ENCODE assay signal across 8 mouse cellular contexts in the genomic region with DNA sequence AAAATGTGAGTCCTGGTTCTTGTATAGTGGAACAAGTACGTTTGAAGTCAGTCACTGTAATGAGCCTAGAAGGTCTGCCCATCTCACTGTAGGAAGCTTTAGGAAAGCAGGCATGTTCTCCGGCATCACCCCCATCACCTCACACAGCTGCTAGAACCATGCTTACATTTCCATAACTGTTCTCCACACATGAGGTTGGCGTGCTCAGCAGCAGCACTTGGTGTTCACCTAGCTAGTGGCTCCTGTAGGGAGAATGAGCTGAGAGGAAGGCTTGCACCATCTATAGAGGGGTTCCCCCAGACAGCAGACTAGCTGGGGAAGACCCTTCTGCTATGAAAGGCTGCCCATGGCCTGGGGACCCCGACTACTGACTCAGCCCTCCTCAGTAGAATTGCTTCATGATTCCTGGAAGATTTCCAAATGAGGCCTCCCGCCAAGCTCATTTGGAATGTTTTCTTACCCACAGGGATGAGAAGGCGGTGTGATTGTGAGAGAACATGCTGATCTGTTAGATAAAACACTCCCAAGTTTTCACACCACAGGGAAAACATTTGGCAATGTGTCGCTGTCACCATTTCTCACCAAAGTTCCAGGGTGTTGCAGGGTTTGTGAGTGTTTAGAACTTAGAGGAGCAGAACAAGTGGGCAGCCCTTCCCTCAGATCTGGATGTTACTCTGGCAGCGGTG. TPM values are rescaled to one million over a fixed set of nuclear protein-coding genes. Genes with fewer than 3 reads are reported as not detected.
DNase-seq lines count a peak whose midpoint lies in the region; ATAC-seq and TF ChIP-seq lines count a peak whose summit lies in the region.
"Had no signal": no experiment of that assay in that cellular context is flagged by ENCODE, and none has a peak within 500 bp of the region (broad histone marks: within the 10 kb centered on the region; RNA-seq: fewer than 3 reads in every experiment).

No protein-coding gene starts in this region.

- no peak overlapping the region for H3K4me2 ChIP-seq in midbrain, postnatal 0 days (ENCODE audit: low read depth, low read length, poor library complexity, severe bottlenecking)
- H3K4me2 ChIP-seq in midbrain, embryonic 15.5 days: no peak overlapping the region

- no peak overlapping the region for H3K4me3 ChIP-seq in midbrain, postnatal 0 days (ENCODE audit: low read depth, low read length)
- no peak overlapping the region for H3K4me3 ChIP-seq in midbrain, embryonic 15.5 days
- H3K4me3 ChIP-seq: megakaryocyte, embryonic 14.5 days had no signal

- H3K4me1 ChIP-seq in midbrain, postnatal 0 days (ENCODE audit: insufficient read depth, low read length): no peaks in the 10 kb centered on the region
- H3K4me1 ChIP-seq in midbrain, embryonic 15.5 days: no peaks in the 10 kb centered on the region

- no peak overlapping the region for H3K27ac ChIP-seq in midbrain, postnatal 0 days (ENCODE audit: low read depth, low read length)
- H3K27ac ChIP-seq in midbrain, embryonic 15.5 days: no peak overlapping the region

- no peak for ATAC-seq in midbrain, postnatal 0 days (ENCODE audit: low FRiP score)
- no peak for ATAC-seq in midbrain, embryonic 15.5 days (replicated peaks)

- H3K9ac ChIP-seq in midbrain, postnatal 0 days (replicated peaks; ENCODE audit: low read length, poor library complexity, severe bottlenecking): no peak overlapping the region
- no peak overlapping the region for H3K9ac ChIP-seq in midbrain, embryonic 15.5 days

- H3K9me3 ChIP-seq in midbrain, postnatal 0 days (ENCODE audit: low read length): no peaks in the 10 kb centered on the region
- no peaks in the 10 kb centered on the region for H3K9me3 ChIP-seq in midbrain, embryonic 15.5 days

- TF ChIP-seq CTCF in midbrain, postnatal 0 days (IDR thresholded peaks at IDR 0.05): no peak

- 83% methylated on average over 8 of the region's 8 CpGs for WGBS in midbrain, postnatal 0 days
- WGBS in midbrain, embryonic 15.5 days: 85% methylated on average over 8 of the region's 8 CpGs

- peaks cover 87% of the 10 kb centered on the region for H3K36me3 ChIP-seq in midbrain, postnatal 0 days (ENCODE audit: insufficient read depth, low read length)
- peaks cover 83% of the 10 kb centered on the region for H3K36me3 ChIP-seq in midbrain, embryonic 15.5 days (replicated peaks)

- no peaks in the 10 kb centered on the region for H3K27me3 ChIP-seq in midbrain, postnatal 0 days (ENCODE audit: insufficient read depth, low read length)
- no peaks in the 10 kb centered on the region for H3K27me3 ChIP-seq in midbrain, embryonic 15.5 days (replicated peaks)
- H3K27me3 ChIP-seq: megakaryocyte, embryonic 14.5 days had no signal

- peak; percentile 9 for DNase-seq in midbrain, postnatal 0 days (ENCODE audit: low spot score)
- peak; percentile 57 for DNase-seq in heart, adult 8-10 months (ENCODE audit: low spot score)
- DNase-seq in layer of hippocampus, postnatal 10 days (ENCODE audit: low spot score in 2 of 2): peak; percentile 54 to 56
- peak; percentile 12 for DNase-seq in right cerebral cortex, postnatal 4 days
- no peak for DNase-seq in spleen, postnatal 4 days (ENCODE audit: low spot score in 2 of 2)
- DNase-seq in thymus, postnatal 4 days: no peak

RNA-seq across cellular contexts. Expression of a gene that starts 27.2 kb away (rescaled TPM):
- total RNA-seq in midbrain, postnatal 0 days (2014; rRNA removed): 40.6 TPM in 2 replicates
- polyA plus RNA-seq in midbrain, postnatal 0 days (2015; fragmentation: Nextera tagmentation; extraction: Ambion mirVana): 35.8 and 37.0 TPM in 2 replicates
- polyA plus RNA-seq in midbrain, embryonic 15.5 days (2015; fragmentation: Nextera tagmentation; extraction: Ambion mirVana): 47.2 and 50.8 TPM in 2 replicates
- 10 to 100 TPM; 11.2 to 14.7 (median 14.2) TPM for total RNA-seq in heart, adult 8-10 months (2022)
- 10 to 100 TPM; 33.4 to 36.4 TPM for total RNA-seq in layer of hippocampus, postnatal 10 days (2021)

RNA-seq across cellular contexts. Expression of a gene that starts 46.6 kb away (rescaled TPM):
- 20.9 and 42.7 TPM in 2 replicates for total RNA-seq in midbrain, postnatal 0 days (2014; rRNA removed)
- polyA plus RNA-seq in midbrain, postnatal 0 days (2015; fragmentation: Nextera tagmentation; extraction: Ambion mirVana): 10.2 and 11.6 TPM in 2 replicates
- 20.5 and 24.0 TPM in 2 replicates for polyA plus RNA-seq in midbrain, embryonic 15.5 days (2015; fragmentation: Nextera tagmentation; extraction: Ambion mirVana)
- 1 to 10 TPM; 3.7 to 7.3 (median 5.7) TPM for total RNA-seq in heart, adult 8-10 months (2022)
- total RNA-seq in layer of hippocampus, postnatal 10 days (2021): 10 to 100 TPM; 14.0 to 20.9 TPM

Comparison
In these comparisons a context has a peak if more than half of its experiments do, and no peak if none do; other contexts are left out.
1. DNase-seq: peak in midbrain, postnatal 0 days (single experiment), heart, adult 8-10 months (single experiment), layer of hippocampus, postnatal 10 days (2 of 2) and right cerebral cortex, postnatal 4 days (single experiment); none in spleen, postnatal 4 days (0 of 2) and thymus, postnatal 4 days (single experiment).